Mouse (Mus musculus): Measurements from ENCODE around the gene Gm34653. TPM values are rescaled to one million over a fixed set of nuclear protein-coding genes. Genes with fewer than 3 reads are reported as not detected.
"Not testable (repeated sequence)": the region's sequence is repeated elsewhere in the genome, so short reads cannot be mapped to it uniquely, and the experiment has no call there.

Gene Gm34653
- polyA plus RNA-seq (2016; fragmentation: Nextera tagmentation; extraction: Ambion mirVana), result 0.13 and 0.17 TPM in 2 replicates

DNA sequence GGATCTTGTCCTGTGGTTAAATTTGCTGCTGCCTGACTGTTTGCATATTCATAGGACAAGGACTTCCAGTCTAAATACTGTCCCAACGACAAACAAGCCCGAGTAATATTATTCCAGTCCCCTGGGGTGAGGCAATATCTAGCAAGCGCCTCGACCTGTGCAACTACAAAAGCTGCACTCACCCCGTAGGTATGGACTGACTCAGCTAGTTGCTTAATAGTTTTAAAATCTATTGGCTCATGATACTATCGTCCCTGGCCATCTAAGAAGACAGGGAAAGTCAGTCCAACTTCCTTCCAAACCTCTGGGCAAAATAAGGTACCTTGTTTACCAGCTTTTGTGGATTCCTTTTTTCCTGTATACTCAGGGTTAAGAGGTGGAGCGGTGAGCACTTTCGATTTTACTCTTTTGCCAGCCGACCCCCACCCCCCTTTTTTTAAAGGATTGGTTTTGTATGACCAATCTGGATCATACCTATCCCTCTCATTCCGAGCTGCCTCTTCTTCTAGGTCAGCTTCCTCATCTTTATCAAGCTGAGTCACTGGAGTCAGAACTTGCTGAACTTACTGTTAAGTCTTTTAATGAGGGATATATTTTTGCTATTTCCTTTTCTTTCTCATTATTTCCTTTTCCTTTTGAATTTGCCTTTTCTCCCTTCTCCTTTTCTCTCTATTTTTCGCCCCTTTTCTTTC is at the start of gene Gm34653:
Gm34653 (plus strand) TSS at position 242 of the 692 bp plus-strand sequence.
- H3K9ac ChIP-seq (replicated peaks); H3K4me3 ChIP-seq (replicated peaks); H3K4me1 ChIP-seq (replicated peaks); H3K36me3 ChIP-seq; H3K27ac ChIP-seq; H3K27me3 ChIP-seq; ATAC-seq (ENCODE audit: insufficient number of reproducible peaks, insufficient read depth, low FRiP score, low TSS enrichment, low read depth); H3K4me2 ChIP-seq; H3K9me3 ChIP-seq: not testable (repeated sequence)
- 74% methylated on average over 11 of the region's 11 CpGs for WGBS

- no peak overlapping the region for H3K9ac ChIP-seq (replicated peaks)
- no peak overlapping the region for H3K27ac ChIP-seq
- no peak for ATAC-seq (ENCODE audit: insufficient number of reproducible peaks, insufficient read depth, low FRiP score, low TSS enrichment, low read depth)
- WGBS, result 90% methylated on average over 14 of the region's 14 CpGs
- H3K9me3 ChIP-seq, result no peaks in the 10 kb centered on the region
- peaks cover 85% of the 10 kb centered on the region for H3K36me3 ChIP-seq
- H3K4me3 ChIP-seq (replicated peaks), result no peak overlapping the region
- H3K4me2 ChIP-seq, result no peak overlapping the region
- H3K4me1 ChIP-seq (replicated peaks), result no peaks in the 10 kb centered on the region
- no peaks in the 10 kb centered on the region for H3K27me3 ChIP-seq
These were observed 49.5 kb upstream of the Gm34653 start for GRCm38 (mm10) chr2:34783064-34784020.

DNA sequence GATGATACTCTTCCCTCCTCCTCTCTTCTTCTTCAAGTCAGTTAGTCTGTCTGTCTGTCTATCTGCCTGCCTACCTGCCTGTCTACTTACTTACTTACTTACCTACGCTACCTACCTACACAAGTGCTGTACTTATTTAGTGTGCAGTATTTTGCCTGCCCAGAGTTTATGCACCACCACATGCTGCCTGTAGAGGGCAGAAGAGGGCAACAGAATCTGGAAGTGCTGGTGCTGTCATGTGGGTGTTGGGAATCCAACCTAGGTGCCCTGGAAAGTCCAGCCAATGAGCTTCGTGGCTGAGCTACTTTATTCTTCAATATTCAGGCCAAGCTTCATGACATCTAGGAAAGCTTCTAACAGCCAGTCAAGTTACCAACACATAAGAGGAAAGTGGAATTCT is 48.7 kb upstream of the Gm34653 start:
- WGBS, result 82% methylated on average over 2 of the region's 2 CpGs
- H3K9ac ChIP-seq (replicated peaks), result no peak overlapping the region
- no peaks in the 10 kb centered on the region for H3K27me3 ChIP-seq
- no peak overlapping the region for H3K4me3 ChIP-seq (replicated peaks)
- no peaks in the 10 kb centered on the region for H3K9me3 ChIP-seq
- no peak overlapping the region for H3K4me2 ChIP-seq
- H3K4me1 ChIP-seq (replicated peaks), result no peaks in the 10 kb centered on the region
- no peak for ATAC-seq (ENCODE audit: insufficient number of reproducible peaks, insufficient read depth, low FRiP score, low TSS enrichment, low read depth)
- peaks cover 86% of the 10 kb centered on the region for H3K36me3 ChIP-seq
- H3K27ac ChIP-seq, result no peak overlapping the region

GRCm38 (mm10) chr2:34790282-34790681 is 42.5 kb upstream of the Gm34653 start:
- Histone ChIP-seq H3K4me2 (no peak overlapping the region), H3K36me3 (peaks cover 58% of the 10 kb centered on the region), H3K9ac (replicated peaks) (no peak overlapping the region), H3K4me1 (replicated peaks) (no peaks in the 10 kb centered on the region), H3K9me3 (no peaks in the 10 kb centered on the region), H3K4me3 (replicated peaks) (no peak overlapping the region), H3K27me3 (no peaks in the 10 kb centered on the region), H3K27ac (no peak overlapping the region)
- 88% methylated on average over 8 of the region's 8 CpGs for WGBS
- ATAC-seq (ENCODE audit: insufficient number of reproducible peaks, insufficient read depth, low FRiP score, low TSS enrichment, low read depth), result no peak

DNA sequence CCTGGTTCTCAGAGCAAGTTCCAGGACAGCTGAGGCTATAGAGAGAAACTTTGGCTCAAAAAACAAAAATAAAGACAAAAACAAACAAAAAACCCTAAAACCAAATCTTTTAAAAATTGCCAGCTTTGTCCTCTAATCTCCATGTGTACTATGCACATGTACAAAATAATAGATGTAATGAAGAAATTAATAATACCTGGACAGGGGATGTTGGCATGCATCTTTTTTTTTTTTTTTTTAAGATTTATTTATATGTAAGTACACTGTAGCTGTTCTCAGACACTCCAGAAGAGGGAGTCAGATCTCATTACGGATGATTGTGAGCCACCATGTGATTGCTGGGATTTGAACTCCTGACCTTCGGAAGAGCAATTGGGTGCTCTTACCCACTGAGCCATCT is 40.3 kb upstream of the Gm34653 start:
- H3K4me1 ChIP-seq (replicated peaks); H3K27me3 ChIP-seq; H3K4me3 ChIP-seq (replicated peaks); H3K9me3 ChIP-seq; ATAC-seq (ENCODE audit: insufficient number of reproducible peaks, insufficient read depth, low FRiP score, low TSS enrichment, low read depth); H3K27ac ChIP-seq; H3K4me2 ChIP-seq; H3K9ac ChIP-seq (replicated peaks): not testable (repeated sequence)
- H3K36me3 ChIP-seq, result peaks cover 53% of the 10 kb centered on the region
- 87% methylated on average over 2 of the region's 2 CpGs for WGBS

- no peak for ATAC-seq (ENCODE audit: insufficient number of reproducible peaks, insufficient read depth, low FRiP score, low TSS enrichment, low read depth)
- H3K36me3 ChIP-seq, result peaks cover 37% of the 10 kb centered on the region
These were observed 38.3 kb upstream of the Gm34653 start for GRCm38 (mm10) chr2:34794511-34794910.

DNA sequence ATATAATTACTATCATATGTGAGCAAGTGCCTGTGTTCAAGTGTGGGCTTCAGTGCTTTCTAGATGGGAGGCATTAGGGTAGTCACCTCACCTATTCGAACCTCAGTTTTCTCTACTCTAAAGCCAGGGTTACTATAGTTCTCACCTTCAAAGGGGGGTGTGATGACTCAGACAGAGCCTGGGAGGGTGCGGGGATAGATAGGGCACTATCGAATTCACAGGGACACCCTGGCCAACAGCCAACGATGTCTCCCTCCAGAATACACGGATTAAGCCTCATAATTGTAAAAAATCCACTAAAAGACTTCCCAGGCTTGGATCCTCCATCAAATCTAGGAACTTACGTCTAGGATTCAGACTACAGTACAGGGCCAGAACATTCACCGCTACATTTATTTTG is 37.4 kb upstream of the Gm34653 start:
- Histone ChIP-seq H3K4me3 (replicated peaks) (no peak overlapping the region), H3K27ac (no peak overlapping the region), H3K4me2 (no peak overlapping the region), H3K27me3 (no peaks in the 10 kb centered on the region), H3K4me1 (replicated peaks) (peaks cover 11% of the 10 kb centered on the region), H3K9me3 (no peaks in the 10 kb centered on the region), H3K9ac (replicated peaks) (no peak overlapping the region), H3K36me3 (peaks cover 29% of the 10 kb centered on the region)
- 94% methylated on average over 7 of the region's 7 CpGs for WGBS
- no peak for ATAC-seq (ENCODE audit: insufficient number of reproducible peaks, insufficient read depth, low FRiP score, low TSS enrichment, low read depth)

More at GRCm38 (mm10) chr2:34794511-34794910, 38.3 kb upstream of the Gm34653 start:
- Histone ChIP-seq H3K27me3 (no peaks in the 10 kb centered on the region), H3K4me2 (no peak overlapping the region), H3K27ac (no peak overlapping the region), H3K9me3 (no peaks in the 10 kb centered on the region), H3K4me3 (replicated peaks) (no peak overlapping the region), H3K9ac (replicated peaks) (no peak overlapping the region), H3K4me1 (replicated peaks) (peaks cover 11% of the 10 kb centered on the region)
- 93% methylated on average over 2 of the region's 2 CpGs for WGBS

- H3K9ac ChIP-seq (replicated peaks), result peak within 1 kb of the TSS; percentile 66
- ATAC-seq (ENCODE audit: insufficient number of reproducible peaks, insufficient read depth, low FRiP score, low TSS enrichment, low read depth), result peak; percentile 75
- H3K4me2 ChIP-seq, result peak within 1 kb of the TSS; percentile 75
- WGBS, result 5% methylated on average over 44 of the region's 44 CpGs
- H3K27ac ChIP-seq, result peak within 1 kb of the TSS; percentile 84
- no peaks in the 10 kb centered on the region for H3K9me3 ChIP-seq
- H3K27me3 ChIP-seq, result no peaks in the 10 kb centered on the region
- peaks cover 26% of the 10 kb centered on the region for H3K36me3 ChIP-seq
- peak within 1 kb of the TSS; percentile 69 for H3K4me3 ChIP-seq (replicated peaks)
- peaks cover 23% of the 10 kb centered on the region for H3K4me1 ChIP-seq (replicated peaks)
These were observed 33.2 kb upstream of the Gm34653 start, which contains the start of gene Rabepk for GRCm38 (mm10) chr2:34799357-34800256. TSS of gene Rabepk (minus strand) at chr2:34799912.

GRCm38 (mm10) chr2:34800371-34800770 is 32.4 kb upstream of the Gm34653 start:
- 81% methylated on average over 7 of the region's 7 CpGs for WGBS
- no peak overlapping the region for H3K27ac ChIP-seq

GRCm38 (mm10) chr2:34801516-34802482 is 31.0 kb upstream of the Gm34653 start:
- WGBS, result 6% methylated on average over 39 of the region's 39 CpGs
- Histone ChIP-seq H3K4me2 (peak overlapping the region; percentile 50), H3K4me1 (replicated peaks) (peaks cover 23% of the 10 kb centered on the region), H3K27me3 (no peaks in the 10 kb centered on the region), H3K27ac (peak overlapping the region; percentile 90), H3K9ac (replicated peaks) (peak overlapping the region; percentile 75), H3K9me3 (no peaks in the 10 kb centered on the region), H3K36me3 (peaks cover 28% of the 10 kb centered on the region), H3K4me3 (replicated peaks) (peak overlapping the region; percentile 68)
- ATAC-seq (ENCODE audit: insufficient number of reproducible peaks, insufficient read depth, low FRiP score, low TSS enrichment, low read depth), result peak; percentile 92

More at GRCm38 (mm10) chr2:34800371-34800770, 32.4 kb upstream of the Gm34653 start:
- Histone ChIP-seq H3K9me3 (no peaks in the 10 kb centered on the region), H3K4me1 (replicated peaks) (peaks cover 23% of the 10 kb centered on the region), H3K36me3 (peaks cover 24% of the 10 kb centered on the region), H3K9ac (replicated peaks) (no peak overlapping the region), H3K27me3 (no peaks in the 10 kb centered on the region), H3K4me2 (peak overlapping the region; percentile 75), H3K4me3 (replicated peaks) (no peak overlapping the region; the same call in 1 of the 2 replicates)
- no peak for ATAC-seq (ENCODE audit: insufficient number of reproducible peaks, insufficient read depth, low FRiP score, low TSS enrichment, low read depth)

Data from limb, embryonic 12.5 days (tissue).